Mouse (Mus musculus) kidney, embryonic 14.5 days (tissue): ENCODE data around the gene Gm9922. TPM values are rescaled to one million over a fixed set of nuclear protein-coding genes. Genes with fewer than 3 reads are reported as not detected.

Experiments used
- ATAC-seq: fragments of 200-750 bp; cut with Nextera tagmentation; 2 replicates; pipeline ENCODE4 v1.8.0; 2017; ENCODE audit warnings: moderate number of reproducible peaks, mild to moderate bottlenecking, moderate TSS enrichment, moderate library complexity; ENCODE audit not compliant: low FRiP score, low TSS enrichment
- H3K27ac ChIP-seq: fragments of 300-500 bp; sonication (generic); 2 replicates; pipeline ENCODE4 v1.5.1; 2014; ENCODE audit warnings: low read depth, mild to moderate bottlenecking, low read length, moderate library complexity, mixed read lengths
- H3K27me3 ChIP-seq: fragments of 300-500 bp; sonication (generic); 2 replicates; pipeline ENCODE4 v1.6.1; 2014; ENCODE audit warnings: mild to moderate bottlenecking, low read length; ENCODE audit not compliant: control insufficient read depth, insufficient read depth
- H3K36me3 ChIP-seq: fragments of 300-500 bp; sonication (generic); 2 replicates; pipeline ENCODE4 v1.6.1; 2014; ENCODE audit warnings: low read length, mixed read lengths; ENCODE audit not compliant: control insufficient read depth, insufficient read depth
- H3K4me1 ChIP-seq: fragments of 300-500 bp; sonication (generic); 2 replicates; pipeline ENCODE4 v1.6.1; 2014; ENCODE audit warnings: low read length, mixed read lengths; ENCODE audit not compliant: control insufficient read depth, insufficient read depth
- H3K4me2 ChIP-seq: fragments of 300-500 bp; sonication (generic); replicated peaks from 2 replicates; pipeline ENCODE4 v1.6.1; 2014; ENCODE audit warnings: low read depth, mild to moderate bottlenecking, low read length
- H3K4me3 ChIP-seq: fragments of 300-500 bp; sonication (generic); 2 replicates; pipeline ENCODE4 v1.5.1; 2014; ENCODE audit warnings: mild to moderate bottlenecking, low read length
- H3K9ac ChIP-seq: fragments of 300-500 bp; sonication (generic); 2 replicates; pipeline ENCODE4 v1.6.1; 2014; ENCODE audit warnings: low read depth, mild to moderate bottlenecking, low read length, moderate library complexity
- H3K9me3 ChIP-seq: fragments of 300-500 bp; sonication (generic); 2 replicates; pipeline ENCODE4 v1.6.1; 2016; ENCODE audit warnings: low read length; ENCODE audit not compliant: control insufficient read depth
- WGBS: fragments of 180-500 bp; shearing (Covaris S2); extraction: QIAGEN DNeasy Blood & Tissue Kit; methylation state at CpG from one replicate; pipeline ENCODE4 v1.1.7; 2014; 5-methylcytosine and 5-hydroxymethylcytosine counted together
- polyA plus RNA-seq: library from polyadenylated mRNA; unstranded; fragments of >200 nt; fragmentation: Nextera tagmentation; extraction: Ambion mirVana; gene quantifications from 2 replicates; pipeline ENCODE4 v1.2.1, GENCODE M21; 2014

Gene Gm9922
- polyA plus RNA-seq, 1 experiment from 2014 or later, result 1.6 TPM

DNA sequence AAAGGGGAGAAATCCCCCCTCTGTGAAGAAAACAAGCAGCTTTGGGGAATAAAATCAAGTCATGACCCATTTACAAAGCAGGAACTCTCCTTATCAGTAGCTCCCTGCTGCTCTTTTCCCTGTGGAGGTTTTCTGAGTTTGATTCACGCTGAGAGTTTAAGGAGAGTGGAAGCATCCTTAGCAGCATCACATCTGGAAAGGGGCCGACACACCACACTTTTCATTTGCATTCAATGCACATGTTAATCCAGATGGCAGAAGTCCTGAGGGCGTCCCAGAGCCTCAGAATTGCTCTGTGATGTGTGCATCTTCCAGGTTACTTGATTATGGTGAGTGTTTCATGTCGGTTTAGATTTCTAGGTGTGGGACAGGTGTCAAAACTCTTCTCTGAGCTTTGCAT lies 25.8 kb upstream of the Gm9922 start:
- no peak overlapping the region for H3K27ac ChIP-seq
- no peak overlapping the region for H3K4me3 ChIP-seq
- no peaks in the 10 kb centered on the region for H3K9me3 ChIP-seq
- WGBS, result 63% methylated on average over 4 of the region's 4 CpGs
- H3K4me1 ChIP-seq, result no peaks in the 10 kb centered on the region
- H3K27me3 ChIP-seq, result no peaks in the 10 kb centered on the region
- no peak overlapping the region for H3K9ac ChIP-seq
- no peak for ATAC-seq
- H3K36me3 ChIP-seq, result no peaks in the 10 kb centered on the region
- H3K4me2 ChIP-seq, result no peak overlapping the region

DNA sequence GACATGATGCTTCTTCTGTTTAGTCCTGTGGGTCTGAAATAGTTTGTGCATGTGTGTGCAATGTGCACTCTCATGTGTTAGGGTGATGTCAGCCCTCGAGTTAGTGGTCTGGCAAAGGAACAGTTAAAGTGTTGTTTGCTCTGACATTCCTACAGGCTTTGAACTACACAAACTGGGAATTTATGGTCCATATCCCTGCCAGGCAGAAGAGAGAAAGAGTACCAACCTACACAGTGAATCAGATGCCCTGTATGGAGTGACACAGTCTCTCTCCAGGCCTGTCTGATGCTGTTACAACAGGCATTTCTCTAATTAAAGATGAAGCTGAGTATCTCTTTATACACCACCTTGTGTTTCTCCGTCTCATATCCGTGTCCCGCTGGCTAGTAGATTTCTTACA lies 21.3 kb upstream of the Gm9922 start:
- Histone ChIP-seq H3K27me3 (no peaks in the 10 kb centered on the region), H3K4me2 (no peak overlapping the region), H3K9ac (no peak overlapping the region), H3K9me3 (no peaks in the 10 kb centered on the region), H3K4me1 (no peaks in the 10 kb centered on the region), H3K36me3 (no peaks in the 10 kb centered on the region), H3K4me3 (no peak overlapping the region), H3K27ac (no peak overlapping the region)
- no peak for ATAC-seq
- WGBS, result 73% methylated on average over 4 of the region's 4 CpGs

DNA sequence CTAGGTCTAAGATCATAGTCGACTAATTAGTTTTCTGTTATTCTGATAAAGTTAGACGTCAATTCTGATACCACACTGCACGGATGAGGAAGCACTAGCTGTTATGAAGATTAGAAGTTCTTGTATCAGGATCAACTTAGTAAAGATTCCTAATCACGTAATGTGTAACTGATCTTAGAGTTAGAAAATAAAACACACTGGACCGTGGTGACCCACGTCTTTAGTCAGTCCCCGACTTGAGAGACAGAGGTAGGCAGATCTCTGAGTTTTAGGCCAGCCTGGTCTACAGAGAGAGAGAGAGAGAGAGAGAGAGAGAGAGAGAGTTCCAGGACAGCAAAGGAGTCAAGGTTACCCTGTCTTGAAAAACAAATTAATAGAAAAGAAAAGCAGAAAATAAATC lies 18.8 kb upstream of the Gm9922 start:
- Histone ChIP-seq H3K4me1 (no peaks in the 10 kb centered on the region), H3K4me2 (no peak overlapping the region), H3K4me3 (no peak overlapping the region), H3K27ac (no peak overlapping the region), H3K27me3 (no peaks in the 10 kb centered on the region), H3K9me3 (no peaks in the 10 kb centered on the region), H3K36me3 (no peaks in the 10 kb centered on the region), H3K9ac (no peak overlapping the region)
- ATAC-seq, result no peak
- WGBS, result 48% methylated on average over 7 of the region's 7 CpGs

DNA sequence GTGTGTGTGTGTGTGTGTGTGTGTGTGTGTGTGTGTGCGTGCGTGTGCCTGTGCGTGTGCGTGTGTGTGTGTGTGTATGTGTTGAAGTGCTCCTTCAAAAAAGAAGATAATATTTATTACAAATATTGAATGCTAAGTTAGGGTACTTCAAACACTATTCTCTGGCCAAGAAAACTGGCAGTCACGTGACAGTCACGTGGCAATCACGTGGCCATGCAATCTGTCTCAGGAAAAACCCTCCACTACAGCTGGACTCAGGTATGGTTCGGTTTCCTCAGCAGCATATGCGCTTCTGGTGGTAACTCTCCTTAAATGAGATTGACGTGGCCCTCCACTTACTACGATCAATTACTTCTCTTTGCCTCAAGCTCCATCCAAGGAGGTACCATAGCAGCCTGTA lies 18.2 kb upstream of the Gm9922 start:
- H3K9me3 ChIP-seq, result no peaks in the 10 kb centered on the region
- H3K27me3 ChIP-seq, result no peaks in the 10 kb centered on the region
- ATAC-seq, result no peak
- 93% methylated on average over 11 of the region's 11 CpGs for WGBS
- H3K4me1 ChIP-seq, result no peaks in the 10 kb centered on the region
- H3K27ac ChIP-seq, result no peak overlapping the region
- H3K4me2 ChIP-seq, result no peak overlapping the region
- H3K9ac ChIP-seq, result no peak overlapping the region
- H3K4me3 ChIP-seq, result no peak overlapping the region
- no peaks in the 10 kb centered on the region for H3K36me3 ChIP-seq

DNA sequence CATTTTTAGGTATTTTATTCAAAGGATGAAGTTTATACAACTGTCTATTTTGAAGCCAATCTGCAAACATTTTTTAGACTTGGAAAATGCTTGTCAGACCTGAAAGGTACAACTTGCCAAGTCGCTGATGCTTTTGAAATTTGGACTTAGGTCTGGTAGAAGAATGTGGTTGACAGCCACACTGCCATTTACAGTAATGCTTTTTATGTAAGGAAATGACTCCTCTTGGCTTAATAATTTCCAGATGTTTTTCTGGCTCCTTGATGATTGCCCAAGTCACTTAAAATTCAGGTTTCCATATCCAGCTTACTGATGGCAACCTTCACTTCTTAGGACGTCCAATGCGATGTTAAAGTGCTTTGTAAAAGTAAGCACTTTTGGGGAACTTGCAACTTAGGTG lies 17.0 kb upstream of the Gm9922 start:
- 89% methylated on average over 3 of the region's 3 CpGs for WGBS
- Histone ChIP-seq H3K9me3 (no peaks in the 10 kb centered on the region), H3K4me2 (no peak overlapping the region), H3K4me1 (no peaks in the 10 kb centered on the region), H3K27me3 (no peaks in the 10 kb centered on the region), H3K4me3 (no peak overlapping the region), H3K36me3 (no peaks in the 10 kb centered on the region), H3K9ac (no peak overlapping the region), H3K27ac (no peak overlapping the region)
- ATAC-seq, result no peak

DNA sequence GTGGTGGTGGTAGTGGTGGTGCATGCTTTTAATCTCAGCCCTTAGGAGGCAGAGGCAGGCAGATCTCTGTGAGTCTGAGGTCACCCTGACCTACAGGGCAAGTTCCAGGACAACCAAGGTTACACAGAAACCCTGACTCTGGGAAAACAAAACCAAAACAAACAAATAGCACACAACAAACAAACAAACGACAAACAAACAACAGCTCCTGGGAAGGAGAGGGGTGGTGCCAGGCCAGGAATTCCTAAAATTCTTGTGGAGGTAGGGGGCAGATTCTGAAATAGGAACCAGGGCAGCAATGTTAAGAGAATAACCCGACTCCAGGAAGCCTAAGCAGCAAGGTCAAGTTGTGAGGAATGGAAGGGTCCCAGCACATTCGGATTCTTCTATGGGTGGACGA lies 7.9 kb upstream of the Gm9922 start:
- no peaks in the 10 kb centered on the region for H3K27me3 ChIP-seq
- H3K4me2 ChIP-seq, result no peak overlapping the region
- H3K9me3 ChIP-seq, result no peaks in the 10 kb centered on the region
- no peak overlapping the region for H3K27ac ChIP-seq
- H3K4me1 ChIP-seq, result no peaks in the 10 kb centered on the region
- no peak overlapping the region for H3K9ac ChIP-seq
- ATAC-seq, result no peak
- WGBS, result 82% methylated on average over 4 of the region's 4 CpGs
- H3K36me3 ChIP-seq, result no peaks in the 10 kb centered on the region
- no peak overlapping the region for H3K4me3 ChIP-seq

DNA sequence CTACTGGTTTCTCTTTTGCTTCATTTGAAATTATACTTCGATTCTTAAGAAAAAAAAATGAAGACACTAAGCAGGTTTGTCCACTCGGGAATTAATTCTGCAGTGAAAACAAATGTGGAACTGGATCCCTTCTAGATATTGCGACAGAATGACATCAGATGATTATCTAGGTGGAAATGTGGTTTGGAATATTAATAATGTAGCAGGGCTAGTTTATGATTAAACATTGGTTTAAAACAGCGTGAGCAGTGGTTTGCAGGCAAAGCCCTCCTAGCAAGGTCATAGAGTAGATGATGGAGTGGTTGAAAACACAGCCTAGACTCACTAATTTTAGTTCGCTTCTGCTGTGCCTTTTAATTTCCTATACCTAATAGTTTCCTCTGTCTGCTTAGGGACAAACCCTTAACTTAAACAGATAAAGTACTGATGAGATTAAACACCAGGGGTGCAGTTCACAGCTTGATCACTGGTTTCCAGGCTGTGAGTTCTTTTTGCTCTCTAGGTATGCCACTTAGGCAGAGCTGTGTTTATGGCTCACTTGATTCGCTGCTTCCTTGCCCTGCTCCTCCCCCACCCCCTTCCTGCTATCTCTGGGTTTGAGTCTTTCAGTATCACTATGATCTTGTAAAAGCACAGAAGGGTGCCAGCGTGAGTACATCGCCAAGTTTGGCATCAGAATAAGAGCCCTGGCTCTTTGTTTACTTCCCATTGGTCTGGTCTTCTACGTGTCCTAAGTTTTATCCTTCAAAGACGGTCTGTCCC lies 4.1 kb upstream of the Gm9922 start:
- H3K27me3 ChIP-seq, result peaks cover 6% of the 10 kb centered on the region; the same call in 1 of the 2 replicates
- H3K4me2 ChIP-seq, result 0 out of 2 replicates have a peak overlapping the region, but pooled peaks have one; percentile 8
- H3K4me1 ChIP-seq, result no peaks in the 10 kb centered on the region
- WGBS, result 26% methylated on average over 10 of the region's 10 CpGs
- ATAC-seq, result no peak
- H3K9ac ChIP-seq, result no peak overlapping the region
- H3K27ac ChIP-seq, result no peak overlapping the region
- H3K9me3 ChIP-seq, result no peaks in the 10 kb centered on the region
- H3K36me3 ChIP-seq, result no peaks in the 10 kb centered on the region
- no peak overlapping the region for H3K4me3 ChIP-seq

DNA sequence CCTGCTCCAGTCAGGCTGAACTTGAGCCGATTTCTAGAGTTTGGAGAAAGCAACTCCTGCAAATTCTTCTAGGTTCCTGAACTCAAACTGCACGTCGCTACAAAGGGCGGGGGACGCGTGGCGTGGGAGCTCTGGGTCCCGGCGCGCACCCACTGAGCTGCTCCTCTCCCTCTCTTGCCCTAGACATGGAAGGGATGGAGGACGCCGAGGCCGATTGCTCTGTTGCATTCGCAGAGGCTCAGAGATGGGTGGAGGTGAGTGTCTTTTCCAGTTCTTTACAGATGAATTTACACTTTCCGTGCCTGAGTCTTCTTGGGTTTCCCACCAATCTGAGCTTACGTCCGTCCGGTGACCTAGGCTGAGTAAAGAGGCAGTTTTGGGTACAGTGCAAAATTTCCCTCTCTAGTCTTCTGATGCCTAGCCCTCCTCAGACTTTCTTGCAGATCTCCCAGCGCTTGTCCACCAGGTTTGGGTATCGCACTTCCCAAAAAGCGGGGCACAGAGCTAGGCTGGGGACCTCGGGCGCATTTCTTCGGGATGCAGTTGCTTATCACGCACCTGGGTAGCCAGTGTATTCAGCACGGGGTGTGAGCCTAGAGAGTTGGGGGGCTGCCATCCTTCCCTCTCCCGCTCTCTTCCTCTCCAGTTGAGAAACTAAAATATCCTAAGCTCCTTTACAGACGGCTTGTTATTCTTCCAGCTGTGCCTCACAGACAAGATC lies 518 bp upstream of the Gm9922 start:
- peaks cover 6% of the 10 kb centered on the region; the same call in 1 of the 2 replicates for H3K27me3 ChIP-seq
- H3K27ac ChIP-seq, result no peak overlapping the region
- peak overlapping the region; percentile 77 for H3K4me3 ChIP-seq
- WGBS, result under 1% methylated on average over 28 of the region's 28 CpGs
- H3K9me3 ChIP-seq, result no peaks in the 10 kb centered on the region
- H3K4me2 ChIP-seq, result peak overlapping the region; percentile 99
- no peaks in the 10 kb centered on the region for H3K4me1 ChIP-seq
- peak; percentile 74 for ATAC-seq
- H3K9ac ChIP-seq, result peak overlapping the region; percentile 66
- H3K36me3 ChIP-seq, result no peaks in the 10 kb centered on the region

DNA sequence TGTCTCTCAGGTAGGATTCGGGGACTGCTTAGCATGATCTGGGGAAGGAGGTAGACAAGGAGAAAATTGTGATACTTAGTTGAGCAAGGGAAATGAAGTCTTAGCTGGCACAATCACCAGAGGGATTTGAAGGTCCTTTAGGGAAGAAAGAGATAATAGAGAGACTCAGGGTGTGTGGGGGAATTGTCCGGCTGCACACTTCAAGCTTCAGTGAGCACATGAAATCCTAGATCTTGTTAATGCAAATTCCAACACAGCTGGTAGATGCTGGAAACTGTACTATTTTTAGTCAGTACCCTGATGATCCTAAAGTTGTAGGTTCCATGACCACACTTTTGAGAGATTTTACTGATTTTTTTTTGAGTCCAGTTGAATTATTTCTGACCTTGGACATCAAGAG lies 15.2 kb downstream of the Gm9922 start:
- Histone ChIP-seq H3K36me3 (no peaks in the 10 kb centered on the region), H3K4me3 (no peak overlapping the region), H3K9me3 (no peaks in the 10 kb centered on the region), H3K4me1 (no peaks in the 10 kb centered on the region), H3K4me2 (no peak overlapping the region), H3K9ac (no peak overlapping the region), H3K27me3 (no peaks in the 10 kb centered on the region), H3K27ac (no peak overlapping the region)
- peak; percentile 55; the same call in 1 of the 2 replicates for ATAC-seq
- WGBS, result 55% methylated on average over 2 of the region's 2 CpGs
